Mouse (Mus musculus) myocyte (in vitro differentiated cells): ENCODE results near the gene Gpr37l1. TPM values are rescaled to one million over a fixed set of nuclear protein-coding genes. Genes with fewer than 3 reads are reported as not detected.

Experiments used
- H3K27me3 ChIP-seq: one replicate; pipeline ENCODE4 v1.6.1; 2011; ENCODE audit not compliant: control insufficient read depth, insufficient read depth, insufficient read length
- H3K36me3 ChIP-seq: one replicate; pipeline ENCODE4 v1.6.1; 2011; ENCODE audit not compliant: control insufficient read depth, insufficient read depth
- H3K4me2 ChIP-seq: one replicate; pipeline ENCODE4 v1.6.1; 2011; ENCODE audit warnings: low read depth, control low read depth
- H3K4me3 ChIP-seq: one replicate; pipeline ENCODE4 v1.5.1; 2011; ENCODE audit warnings: mild to moderate bottlenecking, control low read depth, moderate library complexity
- H3K79me2 ChIP-seq: one replicate; pipeline ENCODE4 v1.6.1; 2011; ENCODE audit not compliant: control insufficient read depth, insufficient read depth
- H3ac ChIP-seq: one replicate; pipeline ENCODE4 v1.6.1; 2011; ENCODE audit not compliant: control insufficient read depth, insufficient read length
- CEBPB ChIP-seq: IDR thresholded peaks from 2 replicates; pipeline ENCODE4 v1.6.1; 2011; ENCODE audit warnings: mild to moderate bottlenecking, moderate library complexity; ENCODE audit not compliant: poor library complexity, insufficient read depth, severe bottlenecking
- E2F4 ChIP-seq: IDR thresholded peaks from one replicate; pipeline ENCODE4 v1.6.1; 2011; ENCODE audit warnings: mild to moderate bottlenecking, control low read depth, moderate library complexity; ENCODE audit not compliant: insufficient read depth
- MAX ChIP-seq: IDR thresholded peaks from one replicate; pipeline ENCODE4 v1.6.1; 2011; ENCODE audit warnings: low read depth, mild to moderate bottlenecking, control low read depth
- MYOD1 ChIP-seq, 3 experiments: IDR thresholded peaks; one replicate each; pipeline ENCODE4 v1.6.1; 2011; ENCODE audit warnings: control low read depth in 2 of 3, low read depth in 2 of 3, mild to moderate bottlenecking in 2 of 3, moderate library complexity in 1 of 3; ENCODE audit not compliant: insufficient read length in 2 of 3, control insufficient read depth in 1 of 3
- MYOG ChIP-seq, 3 experiments: IDR thresholded peaks; one replicate each; pipeline ENCODE4 v1.6.1; 2011; ENCODE audit warnings: control low read depth in 2 of 3, low read depth in 2 of 3, mild to moderate bottlenecking in 2 of 3; ENCODE audit not compliant: insufficient read length in 2 of 3, control insufficient read depth in 1 of 3, insufficient read depth in 1 of 3
- POLR2A ChIP-seq: IDR thresholded peaks from one replicate; pipeline ENCODE4 v1.6.1; 2011; ENCODE audit warnings: low read depth, mild to moderate bottlenecking, control low read depth, moderate library complexity; ENCODE audit not compliant: insufficient read length
- POLR2AphosphoS2 ChIP-seq: IDR thresholded peaks from one replicate; pipeline ENCODE4 v1.6.1; 2011; ENCODE audit warnings: low read depth, control low read depth; ENCODE audit not compliant: insufficient read length
- REST ChIP-seq: IDR thresholded peaks from one replicate; pipeline ENCODE4 v1.6.1; 2011; ENCODE audit warnings: mild to moderate bottlenecking, control low read depth, moderate library complexity; ENCODE audit not compliant: insufficient read depth, insufficient read length
- SRF ChIP-seq: IDR thresholded peaks from one replicate; pipeline ENCODE4 v1.6.1; 2011; ENCODE audit warnings: low read depth; ENCODE audit not compliant: control insufficient read depth, insufficient read length
- TCF12 ChIP-seq: IDR thresholded peaks from one replicate; pipeline ENCODE4 v1.6.1; 2011; ENCODE audit warnings: mild to moderate bottlenecking, control low read depth; ENCODE audit not compliant: poor library complexity, insufficient read depth, severe bottlenecking
- TCF3 ChIP-seq: IDR thresholded peaks from one replicate; pipeline ENCODE4 v1.6.1; 2011; ENCODE audit warnings: low read depth, control low read depth; ENCODE audit not compliant: insufficient read length
- USF1 ChIP-seq: IDR thresholded peaks from one replicate; pipeline ENCODE4 v1.6.1; 2011; ENCODE audit warnings: low read depth, mild to moderate bottlenecking, control low read depth, moderate library complexity
- polyA plus RNA-seq: library from polyadenylated mRNA; unstranded; fragments of >200 nt; fragmentation: generic; extraction: Trizol; gene quantifications from one replicate; pipeline ENCODE4 v1.2.1, GENCODE M21; 2012; ENCODE audit warnings: missing spikeins

Gene Gpr37l1
- polyA plus RNA-seq, 1 experiment: 0.07 TPM

DNA sequence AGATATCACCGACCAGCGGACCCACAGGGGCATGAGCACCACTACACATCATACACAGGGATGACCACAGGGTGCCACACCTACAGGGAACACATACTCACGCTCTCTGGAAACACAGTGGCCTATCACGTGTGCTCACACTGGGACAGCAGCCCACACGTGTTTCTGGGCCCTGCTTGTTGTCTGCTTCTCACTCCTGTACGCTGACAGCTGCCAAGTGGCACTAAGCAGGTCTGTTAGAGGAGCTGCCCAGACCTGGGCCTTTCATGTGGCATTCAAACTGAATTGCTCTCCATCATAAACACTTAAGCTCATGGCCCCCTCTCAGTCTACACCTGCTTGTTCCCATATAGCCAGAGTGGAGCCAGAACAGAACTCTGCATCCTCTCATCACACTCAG is 11.2 kb downstream of the Gpr37l1 start:
- no peaks in the 10 kb centered on the region for H3K27me3 ChIP-seq

DNA sequence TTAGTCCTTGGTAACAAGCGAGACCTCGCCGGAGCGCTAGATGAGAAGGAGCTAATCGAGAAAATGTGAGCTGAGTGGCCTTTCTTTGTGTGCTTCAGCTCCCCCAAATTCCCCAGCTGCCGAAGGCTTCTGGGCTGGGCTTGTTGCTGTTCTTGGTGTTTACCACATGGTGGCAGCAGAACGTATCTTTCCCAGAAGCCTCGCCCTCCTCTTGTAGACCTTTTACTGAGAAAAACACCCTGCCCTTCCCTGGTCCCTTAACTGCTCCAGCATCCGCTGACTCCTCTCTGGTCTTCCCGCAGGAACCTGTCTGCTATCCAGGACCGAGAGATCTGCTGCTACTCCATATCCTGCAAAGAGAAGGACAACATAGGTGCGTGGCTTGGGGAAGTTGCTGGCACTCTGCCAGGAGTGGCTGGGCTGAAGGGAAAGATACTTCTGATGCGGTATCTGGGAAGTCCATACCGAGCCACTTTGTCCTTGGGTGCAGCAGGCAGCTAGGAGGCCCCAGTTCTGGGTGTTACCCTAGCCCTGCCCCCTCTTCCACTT is 13.0 kb downstream of the Gpr37l1 start:
- Histone ChIP-seq H3K36me3 (peaks cover 26% of the 10 kb centered on the region), H3ac (no peak overlapping the region), H3K27me3 (no peaks in the 10 kb centered on the region), H3K79me2 (peaks cover 15% of the 10 kb centered on the region), H3K4me2 (no peak overlapping the region), H3K4me3 (no peak overlapping the region)
- no peak for TF ChIP-seq TCF3

More for the DNA sequence above, 11.2 kb downstream of the Gpr37l1 start:
- Histone ChIP-seq H3K4me2 (no peak overlapping the region), H3ac (no peak overlapping the region), H3K79me2 (peaks cover 5% of the 10 kb centered on the region), H3K36me3 (peaks cover 25% of the 10 kb centered on the region), H3K4me3 (no peak overlapping the region)
- TF ChIP-seq CEBPB (no peak), MYOD1 (IDR thresholded peaks at IDR 0.05; ENCODE audit: control insufficient read depth in 1 of 3, insufficient read length in 2 of 3, low read depth in 2 of 3) (no peak), POLR2A (no peak), MAX (no peak), SRF (no peak), POLR2AphosphoS2 (no peak), E2F4 (no peak)

GRCm38 (mm10) chr1:135154011-135154410 is 13.5 kb downstream of the Gpr37l1 start:
- no peak overlapping the region for H3ac ChIP-seq
- H3K79me2 ChIP-seq: peaks cover 17% of the 10 kb centered on the region
- H3K4me2 ChIP-seq: no peak overlapping the region
- TF ChIP-seq MAX (no peak), TCF12 (no peak), USF1 (no peak), E2F4 (no peak), CEBPB (no peak), POLR2A (no peak), TCF3 (no peak), MYOD1 (IDR thresholded peaks at IDR 0.05; ENCODE audit: control insufficient read depth in 1 of 3, insufficient read length in 2 of 3, low read depth in 2 of 3) (no peak), SRF (no peak), REST (no peak), MYOG (IDR thresholded peaks at IDR 0.05; ENCODE audit: control insufficient read depth in 1 of 3, insufficient read depth in 1 of 3, insufficient read length in 2 of 3, low read depth in 2 of 3) (no peak), POLR2AphosphoS2 (no peak)
- H3K27me3 ChIP-seq: no peaks in the 10 kb centered on the region
- H3K4me3 ChIP-seq: no peak overlapping the region
- peaks cover 26% of the 10 kb centered on the region for H3K36me3 ChIP-seq

- TF ChIP-seq E2F4: no peak
- TF ChIP-seq POLR2A: no peak
- no peak for TF ChIP-seq REST
- no peak for TF ChIP-seq MAX
- no peak for TF ChIP-seq TCF3
- no peak for TF ChIP-seq POLR2AphosphoS2
- TF ChIP-seq MYOD1 (IDR thresholded peaks at IDR 0.05; ENCODE audit: control insufficient read depth in 1 of 3, insufficient read length in 2 of 3, low read depth in 2 of 3): no peak
- no peak for TF ChIP-seq CEBPB
- TF ChIP-seq SRF: no peak
- no peak for TF ChIP-seq USF1
- TF ChIP-seq MYOG (IDR thresholded peaks at IDR 0.05; ENCODE audit: control insufficient read depth in 1 of 3, insufficient read depth in 1 of 3, insufficient read length in 2 of 3, low read depth in 2 of 3): no peak
- Histone ChIP-seq H3K4me2 (no peak overlapping the region), H3K4me3 (no peak overlapping the region), H3ac (no peak overlapping the region), H3K27me3 (no peaks in the 10 kb centered on the region), H3K79me2 (peaks cover 35% of the 10 kb centered on the region), H3K36me3 (peaks cover 7% of the 10 kb centered on the region)
These were observed 18.5 kb downstream of the Gpr37l1 start for GRCm38 (mm10) chr1:135148996-135149395.

- TF ChIP-seq USF1 (no peak), TCF12 (no peak), POLR2AphosphoS2 (no peak), CEBPB (no peak), SRF (no peak), POLR2A (no peak), TCF3 (no peak), E2F4 (no peak), MYOG (IDR thresholded peaks at IDR 0.05; ENCODE audit: control insufficient read depth in 1 of 3, insufficient read depth in 1 of 3, insufficient read length in 2 of 3, low read depth in 2 of 3) (no peak)
- no peak overlapping the region for H3ac ChIP-seq
- peaks cover 7% of the 10 kb centered on the region for H3K36me3 ChIP-seq
- H3K79me2 ChIP-seq: peaks cover 35% of the 10 kb centered on the region
- peak overlapping the region; percentile 86 for H3K4me2 ChIP-seq
- H3K27me3 ChIP-seq: no peaks in the 10 kb centered on the region
- H3K4me3 ChIP-seq: peak overlapping the region; percentile 79
These were observed 19.0 kb downstream of the Gpr37l1 start for GRCm38 (mm10) chr1:135148476-135148875.
